Mouse (Mus musculus): Measurements from ENCODE around the gene Ascl2.

The Ascl2 gene

GRCm38 (mm10) chr7:142968809-142969511, at the start of gene Ascl2:
Ascl2 (minus strand) TSS chr7:142969264.
- no peak for DNase-seq (ENCODE audit: low read depth, low spot score)
- Histone ChIP-seq H3K27me3 (ENCODE audit: control insufficient read depth, insufficient read depth, low read length, poor library complexity, severe bottlenecking) (0 out of 2 replicates have a peak, but pooled peaks cover 2% of the 10 kb centered on the region), H3K36me3 (ENCODE audit: control insufficient read depth, insufficient read depth, low read length, poor library complexity, severe bottlenecking) (no peaks in the 10 kb centered on the region)

- Histone ChIP-seq H3K36me3 (ENCODE audit: control insufficient read depth, insufficient read depth, low read length, poor library complexity, severe bottlenecking) (peaks cover 2% of the 10 kb centered on the region), H3K27me3 (ENCODE audit: control insufficient read depth, insufficient read depth, low read length, poor library complexity, severe bottlenecking) (no peaks in the 10 kb centered on the region)
- DNase-seq (ENCODE audit: low read depth, low spot score), result no peak
These were observed 48.1 kb upstream of the Ascl2 start for GRCm38 (mm10) chr7:143017181-143017580.

- Histone ChIP-seq H3K27me3 (ENCODE audit: control insufficient read depth, insufficient read depth, low read length, poor library complexity, severe bottlenecking) (no peaks in the 10 kb centered on the region), H3K36me3 (ENCODE audit: control insufficient read depth, insufficient read depth, low read length, poor library complexity, severe bottlenecking) (peaks cover 2% of the 10 kb centered on the region)
- DNase-seq (ENCODE audit: low read depth, low spot score), result peak; percentile 44
These were observed 47.5 kb upstream of the Ascl2 start for GRCm38 (mm10) chr7:143016424-143017142.

- H3K36me3 ChIP-seq (ENCODE audit: control insufficient read depth, insufficient read depth, low read length, poor library complexity, severe bottlenecking), result peaks cover 2% of the 10 kb centered on the region
- DNase-seq (ENCODE audit: low read depth, low spot score), result no peak
- no peaks in the 10 kb centered on the region for H3K27me3 ChIP-seq (ENCODE audit: control insufficient read depth, insufficient read depth, low read length, poor library complexity, severe bottlenecking)
These were observed 46.8 kb upstream of the Ascl2 start for GRCm38 (mm10) chr7:143015755-143016423.

- no peak for DNase-seq (ENCODE audit: low read depth, low spot score)
- H3K27me3 ChIP-seq (ENCODE audit: control insufficient read depth, insufficient read depth, low read length, poor library complexity, severe bottlenecking), result no peaks in the 10 kb centered on the region
These were observed 46.0 kb upstream of the Ascl2 start for GRCm38 (mm10) chr7:143014862-143015659.

GRCm38 (mm10) chr7:143013420-143014178, 44.5 kb upstream of the Ascl2 start:
- DNase-seq (ENCODE audit: low read depth, low spot score), result no peak
- Histone ChIP-seq H3K27me3 (ENCODE audit: control insufficient read depth, insufficient read depth, low read length, poor library complexity, severe bottlenecking) (no peaks in the 10 kb centered on the region), H3K36me3 (ENCODE audit: control insufficient read depth, insufficient read depth, low read length, poor library complexity, severe bottlenecking) (peaks cover 2% of the 10 kb centered on the region)

More at GRCm38 (mm10) chr7:143014862-143015659, 46.0 kb upstream of the Ascl2 start:
- peaks cover 2% of the 10 kb centered on the region for H3K36me3 ChIP-seq (ENCODE audit: control insufficient read depth, insufficient read depth, low read length, poor library complexity, severe bottlenecking)

GRCm38 (mm10) chr7:143012230-143012875, 43.3 kb upstream of the Ascl2 start:
- Histone ChIP-seq H3K27me3 (ENCODE audit: control insufficient read depth, insufficient read depth, low read length, poor library complexity, severe bottlenecking) (no peaks in the 10 kb centered on the region), H3K36me3 (ENCODE audit: control insufficient read depth, insufficient read depth, low read length, poor library complexity, severe bottlenecking) (no peaks in the 10 kb centered on the region; the same call in 1 of the 2 replicates)
- DNase-seq (ENCODE audit: low read depth, low spot score), result no peak

GRCm38 (mm10) chr7:143011226-143011625, 42.2 kb upstream of the Ascl2 start:
- no peaks in the 10 kb centered on the region; the same call in 1 of the 2 replicates for H3K36me3 ChIP-seq (ENCODE audit: control insufficient read depth, insufficient read depth, low read length, poor library complexity, severe bottlenecking)
- H3K27me3 ChIP-seq (ENCODE audit: control insufficient read depth, insufficient read depth, low read length, poor library complexity, severe bottlenecking), result no peaks in the 10 kb centered on the region
- no peak for DNase-seq (ENCODE audit: low read depth, low spot score)

GRCm38 (mm10) chr7:143009996-143010395, 40.9 kb upstream of the Ascl2 start:
- Histone ChIP-seq H3K36me3 (ENCODE audit: control insufficient read depth, insufficient read depth, low read length, poor library complexity, severe bottlenecking) (no peaks in the 10 kb centered on the region; the same call in 1 of the 2 replicates), H3K27me3 (ENCODE audit: control insufficient read depth, insufficient read depth, low read length, poor library complexity, severe bottlenecking) (no peaks in the 10 kb centered on the region)
- DNase-seq (ENCODE audit: low read depth, low spot score), result peak; percentile 38

GRCm38 (mm10) chr7:143008996-143009665, 40.1 kb upstream of the Ascl2 start:
- Histone ChIP-seq H3K27me3 (ENCODE audit: control insufficient read depth, insufficient read depth, low read length, poor library complexity, severe bottlenecking) (no peaks in the 10 kb centered on the region), H3K36me3 (ENCODE audit: control insufficient read depth, insufficient read depth, low read length, poor library complexity, severe bottlenecking) (no peaks in the 10 kb centered on the region; the same call in 1 of the 2 replicates)
- no peak for DNase-seq (ENCODE audit: low read depth, low spot score)

GRCm38 (mm10) chr7:143008370-143008926, 39.4 kb upstream of the Ascl2 start:
- peak; percentile 74 for DNase-seq (ENCODE audit: low read depth, low spot score)
- Histone ChIP-seq H3K27me3 (ENCODE audit: control insufficient read depth, insufficient read depth, low read length, poor library complexity, severe bottlenecking) (no peaks in the 10 kb centered on the region), H3K36me3 (ENCODE audit: control insufficient read depth, insufficient read depth, low read length, poor library complexity, severe bottlenecking) (no peaks in the 10 kb centered on the region; the same call in 1 of the 2 replicates)

GRCm38 (mm10) chr7:143007599-143008369, 38.7 kb upstream of the Ascl2 start:
- peak; percentile 93 for DNase-seq (ENCODE audit: low read depth, low spot score)
- no peaks in the 10 kb centered on the region for H3K27me3 ChIP-seq (ENCODE audit: control insufficient read depth, insufficient read depth, low read length, poor library complexity, severe bottlenecking)
- H3K36me3 ChIP-seq (ENCODE audit: control insufficient read depth, insufficient read depth, low read length, poor library complexity, severe bottlenecking), result no peaks in the 10 kb centered on the region; the same call in 1 of the 2 replicates
